Mouse (Mus musculus): ENCODE results near the gene Faah. TPM values are rescaled to one million over a fixed set of nuclear protein-coding genes. Genes with fewer than 3 reads are reported as not detected.

The Faah gene
- 2.1 TPM in 1 of 2 replicates, not detected in the other for total RNA-seq (2015; ENCODE audit: low replicate concordance)
- total RNA-seq (2017; ENCODE audit: low replicate concordance), result 1.3 TPM in 1 of 2 replicates, not detected in the other

DNA sequence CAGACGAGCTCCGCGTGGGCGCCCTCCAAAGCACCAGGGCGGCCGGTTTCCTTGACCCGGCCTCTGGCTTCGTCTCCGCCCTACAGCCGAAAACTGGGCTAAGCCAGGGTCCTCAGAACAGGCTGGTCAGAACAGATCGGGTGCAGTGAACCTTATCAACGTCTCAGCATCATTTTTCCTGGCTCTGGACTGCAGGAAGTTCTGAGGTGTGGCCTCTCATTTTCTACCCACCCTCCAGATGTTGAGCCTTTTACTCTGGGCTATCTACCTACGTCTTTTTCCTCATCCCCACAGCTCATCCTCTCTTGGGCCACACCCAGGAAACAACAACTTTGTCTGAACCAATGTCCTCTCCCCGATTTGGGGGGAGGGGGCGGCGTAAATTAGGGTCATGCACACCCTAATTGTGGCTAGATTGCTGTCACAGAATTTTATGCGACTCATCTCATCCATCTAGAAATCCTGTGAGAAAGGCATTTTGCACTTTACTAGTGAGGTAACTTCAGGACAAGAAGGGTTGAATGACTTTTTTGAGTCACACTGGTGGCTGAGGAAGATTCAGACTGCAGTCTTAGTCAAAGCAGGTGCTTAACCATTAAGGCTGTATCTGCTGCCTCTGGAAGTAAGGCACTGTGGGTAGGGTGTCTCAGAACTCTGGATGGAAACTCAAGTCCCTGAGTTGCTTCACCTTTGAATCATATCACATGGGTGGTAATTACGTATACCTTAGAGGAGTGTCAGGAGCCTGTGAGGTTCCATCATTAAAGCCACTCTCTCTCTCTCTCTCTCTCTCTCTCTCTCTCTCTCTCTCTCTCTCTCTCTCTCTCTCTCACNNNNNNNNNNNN, at the start of gene Faah:
Gene Faah (minus strand): TSS at position 25 of the 845 bp plus-strand sequence.
- no peak for ATAC-seq (replicated peaks; ENCODE audit: low FRiP score, poor library complexity, severe bottlenecking)

DNA sequence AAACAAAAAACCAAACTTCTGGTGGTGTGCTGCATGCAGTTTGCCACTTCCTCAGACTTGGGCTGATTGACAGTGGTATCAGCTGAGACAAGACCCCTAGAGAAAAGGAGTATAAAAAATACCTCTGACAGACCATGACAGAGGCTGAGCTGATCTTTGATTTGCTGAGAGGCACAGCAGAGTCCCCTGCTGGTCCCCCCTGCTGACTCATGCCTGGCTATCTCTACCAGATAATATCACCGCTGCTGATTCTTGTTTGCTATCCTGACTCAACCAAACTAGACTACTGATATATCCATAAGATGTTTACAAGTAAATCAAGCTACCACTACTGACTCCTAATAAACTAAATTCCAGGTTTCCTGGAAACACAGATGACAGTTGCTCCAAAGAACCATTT, 46.1 kb upstream of the Faah start:
- no peak for ATAC-seq (replicated peaks; ENCODE audit: low FRiP score, poor library complexity, severe bottlenecking)

GRCm38 (mm10) chr4:116059012-116059726, 41.4 kb upstream of the Faah start:
- ATAC-seq (replicated peaks; ENCODE audit: low FRiP score, poor library complexity, severe bottlenecking), result no peak

DNA sequence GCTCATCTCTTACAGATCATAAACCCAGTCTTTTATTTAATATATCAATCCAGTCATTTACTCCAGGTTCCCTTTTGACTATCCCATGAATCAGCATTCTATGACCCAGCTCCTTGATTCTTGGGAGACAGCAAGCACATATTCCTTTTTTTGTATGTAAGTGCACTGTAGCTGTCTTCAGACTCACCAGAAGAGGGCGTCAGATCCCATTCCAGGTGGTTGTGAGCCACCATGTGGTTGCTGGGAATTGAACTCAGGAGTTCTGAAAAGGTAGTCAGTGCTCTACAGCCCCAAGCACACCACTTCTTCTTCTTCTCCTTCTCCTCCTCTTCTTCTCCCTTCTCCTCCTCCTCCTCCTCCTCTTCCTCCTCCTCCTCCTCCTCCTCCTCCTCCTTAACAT, 39.8 kb upstream of the Faah start:
- no peak for ATAC-seq (replicated peaks; ENCODE audit: low FRiP score, poor library complexity, severe bottlenecking)

- peak; percentile 95 for ATAC-seq (replicated peaks; ENCODE audit: low FRiP score, poor library complexity, severe bottlenecking)
Measured at GRCm38 (mm10) chr4:116053399-116053961, 35.8 kb upstream of the Faah start, which contains the start of gene Nsun4. Nsun4 (minus strand) TSS chr4:116053876.

DNA sequence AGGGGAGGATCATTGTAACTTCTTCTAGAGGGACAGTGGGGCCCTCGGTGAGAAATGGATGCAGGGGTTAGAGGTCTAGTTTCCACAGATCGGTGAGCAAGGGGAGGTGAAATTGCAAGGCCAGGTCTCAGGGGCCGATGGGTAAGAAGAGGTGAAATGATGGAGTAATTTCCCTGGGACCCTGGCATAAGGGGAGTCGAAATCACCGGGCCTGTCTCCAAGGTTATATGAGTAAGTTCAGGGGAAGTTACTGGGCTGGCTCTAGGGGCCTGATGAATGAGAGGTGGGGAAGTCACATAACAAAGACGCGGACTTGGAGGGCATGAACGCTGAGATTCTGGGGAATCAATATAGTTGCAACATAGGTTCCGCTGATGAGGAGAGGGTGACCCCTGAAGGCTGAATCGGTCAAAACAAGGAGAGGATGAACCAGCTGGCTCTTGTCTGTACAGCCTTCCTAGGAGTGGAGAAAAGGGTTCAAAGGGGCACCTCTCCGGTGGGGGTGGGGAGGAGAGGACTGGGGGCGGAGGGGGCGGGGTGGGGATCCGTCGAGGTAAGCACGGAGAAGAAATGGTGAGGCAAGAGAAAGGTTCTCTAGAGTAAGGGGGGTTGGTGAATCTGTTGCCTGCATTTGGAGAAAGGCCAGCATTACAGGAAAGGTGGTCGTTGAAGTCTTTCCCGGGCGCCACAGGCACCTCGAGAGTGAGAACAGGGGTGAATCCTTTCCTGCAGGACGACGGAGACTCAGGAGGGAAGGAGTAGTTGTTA, 35.0 kb upstream of the Faah start:
- ATAC-seq (replicated peaks; ENCODE audit: low FRiP score, poor library complexity, severe bottlenecking), result 0 out of 2 replicates have a peak, but pooled peaks have one; percentile 12

- ATAC-seq (replicated peaks; ENCODE audit: low FRiP score, poor library complexity, severe bottlenecking), result no peak
Measured at GRCm38 (mm10) chr4:116049211-116049610, 31.5 kb upstream of the Faah start.

DNA sequence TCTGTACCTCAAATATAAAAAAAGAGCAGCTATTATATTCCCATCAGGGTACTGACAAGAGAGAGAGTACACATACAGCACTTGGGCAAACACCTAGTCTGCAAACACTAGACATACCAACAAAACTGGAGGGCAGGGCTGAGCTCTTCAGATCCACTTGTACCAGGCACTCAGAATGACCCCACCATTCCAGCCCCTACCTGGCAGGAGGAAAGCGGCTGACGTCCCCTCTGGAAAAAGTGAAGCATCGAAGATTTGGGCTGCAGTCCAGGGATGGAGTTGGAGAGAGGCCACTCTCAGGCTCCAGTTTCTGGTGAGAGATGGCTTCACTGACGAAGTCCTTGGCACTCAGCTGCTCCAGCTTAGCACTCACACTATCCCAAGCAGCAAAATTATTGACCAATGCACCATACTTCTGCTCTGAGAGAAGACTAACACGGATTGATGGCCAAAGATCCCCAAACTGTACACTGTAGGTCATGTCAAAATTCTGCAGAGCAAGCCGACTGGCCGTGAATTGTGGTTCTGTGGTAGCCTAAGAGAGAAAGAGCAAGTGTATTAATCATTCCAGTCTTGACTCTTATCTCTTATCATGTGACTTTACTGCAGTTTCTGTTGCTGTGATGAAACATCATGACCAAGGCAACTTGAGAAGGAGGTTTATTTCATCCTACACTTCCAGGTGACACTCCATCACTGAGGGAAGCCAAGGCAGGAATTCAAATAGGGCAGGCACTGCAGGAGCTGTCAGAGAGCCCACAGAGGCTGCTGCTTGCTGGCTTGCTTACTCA, 30.6 kb upstream of the Faah start:
- no peak for ATAC-seq (replicated peaks; ENCODE audit: low FRiP score, poor library complexity, severe bottlenecking)

- no peak for ATAC-seq (replicated peaks; ENCODE audit: low FRiP score, poor library complexity, severe bottlenecking)
Measured at GRCm38 (mm10) chr4:116047681-116048080, 30.0 kb upstream of the Faah start.

DNA sequence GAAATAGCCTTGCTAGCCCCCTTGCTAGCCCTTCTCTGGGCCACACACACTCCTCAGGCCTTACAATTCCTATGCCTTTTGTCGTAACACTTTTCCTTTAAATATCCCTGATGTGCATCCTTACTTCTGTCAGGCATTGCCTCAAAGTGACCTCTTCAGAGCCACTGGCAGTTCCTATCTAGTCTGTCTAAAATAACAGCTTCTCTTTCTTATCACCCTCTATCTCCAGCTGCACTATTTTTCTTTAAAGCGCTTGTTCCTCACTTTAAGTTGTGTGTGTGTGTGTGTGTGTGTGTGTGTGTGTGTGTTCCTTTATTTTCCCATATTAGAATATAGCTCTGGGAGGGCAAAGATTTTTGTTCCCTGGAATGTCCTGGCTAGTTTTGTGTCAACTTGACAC, 28.9 kb upstream of the Faah start:
- no peak for ATAC-seq (replicated peaks; ENCODE audit: low FRiP score, poor library complexity, severe bottlenecking)

GRCm38 (mm10) chr4:116042186-116042585, 24.5 kb upstream of the Faah start:
- peak; percentile 49; the same call in 1 of the 2 replicates for ATAC-seq (replicated peaks; ENCODE audit: low FRiP score, poor library complexity, severe bottlenecking)

GRCm38 (mm10) chr4:116040466-116040865, 22.7 kb upstream of the Faah start:
- no peak for ATAC-seq (replicated peaks; ENCODE audit: low FRiP score, poor library complexity, severe bottlenecking)

DNA sequence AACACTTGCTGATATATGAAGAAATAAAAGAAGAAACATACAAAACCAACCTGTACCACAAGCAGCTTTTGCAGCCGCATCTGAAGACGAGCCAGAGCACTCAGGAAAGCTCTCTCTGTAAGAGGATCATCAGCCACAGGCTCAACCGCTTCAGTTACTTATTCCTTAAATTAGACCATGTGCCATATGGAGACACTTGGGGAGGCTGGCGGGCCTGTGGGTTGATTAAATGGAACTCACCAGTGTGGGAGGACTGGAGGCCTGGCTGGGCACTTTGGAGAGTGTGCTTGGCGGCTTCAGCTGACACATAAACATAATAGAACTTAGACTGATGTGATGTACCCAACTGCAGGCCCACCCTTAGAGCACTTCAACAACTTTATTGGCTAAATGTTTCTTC, 15.6 kb upstream of the Faah start:
- ATAC-seq (replicated peaks; ENCODE audit: low FRiP score, poor library complexity, severe bottlenecking), result no peak

DNA sequence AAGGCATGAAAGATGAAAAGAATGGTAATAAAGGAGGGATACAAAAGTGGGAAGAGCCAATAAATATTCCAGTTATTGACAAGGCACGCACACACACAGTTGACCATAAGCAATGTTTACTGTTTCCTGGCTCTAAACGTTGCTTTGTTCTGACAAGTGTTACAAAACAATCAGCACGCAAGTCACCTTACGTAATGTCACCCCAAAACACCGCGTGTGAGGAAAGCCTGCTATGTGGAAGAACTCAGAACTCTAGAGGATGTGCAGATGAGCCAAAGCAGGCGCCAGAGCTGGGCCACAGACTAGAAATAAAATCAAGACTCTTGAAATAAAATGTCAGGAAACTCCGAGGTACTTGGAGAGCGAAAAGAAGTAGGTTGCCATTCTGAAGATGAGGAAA, 15.2 kb upstream of the Faah start:
- no peak for ATAC-seq (replicated peaks; ENCODE audit: low FRiP score, poor library complexity, severe bottlenecking)

GRCm38 (mm10) chr4:116017300-116017901, 325 bp downstream of the Faah start:
- no peak for ATAC-seq (replicated peaks; ENCODE audit: low FRiP score, poor library complexity, severe bottlenecking)

GRCm38 (mm10) chr4:116016862-116017299, 845 bp downstream of the Faah start:
- ATAC-seq (replicated peaks; ENCODE audit: low FRiP score, poor library complexity, severe bottlenecking), result no peak

DNA sequence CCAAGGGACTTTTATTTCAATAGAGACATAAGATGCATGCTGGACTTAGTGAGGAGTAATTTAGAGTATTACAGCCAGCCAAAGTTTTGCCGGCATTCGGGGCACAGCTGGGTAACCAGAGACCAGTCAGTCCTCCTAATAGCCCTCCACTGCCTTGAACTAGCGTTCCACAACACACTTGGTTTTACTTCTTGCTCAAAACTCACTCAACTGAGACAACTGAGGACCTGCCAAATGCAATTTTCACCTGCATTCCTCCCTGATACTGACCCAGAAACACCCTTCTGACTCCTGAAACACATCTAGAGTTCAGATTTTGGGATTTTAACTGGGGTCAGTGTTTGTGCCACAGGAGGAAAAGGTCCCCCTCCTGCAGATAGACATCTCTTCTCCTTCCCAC, 1.3 kb downstream of the Faah start:
- no peak for ATAC-seq (replicated peaks; ENCODE audit: low FRiP score, poor library complexity, severe bottlenecking)

GRCm38 (mm10) chr4:116015996-116016395, 1.7 kb downstream of the Faah start:
- ATAC-seq (replicated peaks; ENCODE audit: low FRiP score, poor library complexity, severe bottlenecking), result no peak

DNA sequence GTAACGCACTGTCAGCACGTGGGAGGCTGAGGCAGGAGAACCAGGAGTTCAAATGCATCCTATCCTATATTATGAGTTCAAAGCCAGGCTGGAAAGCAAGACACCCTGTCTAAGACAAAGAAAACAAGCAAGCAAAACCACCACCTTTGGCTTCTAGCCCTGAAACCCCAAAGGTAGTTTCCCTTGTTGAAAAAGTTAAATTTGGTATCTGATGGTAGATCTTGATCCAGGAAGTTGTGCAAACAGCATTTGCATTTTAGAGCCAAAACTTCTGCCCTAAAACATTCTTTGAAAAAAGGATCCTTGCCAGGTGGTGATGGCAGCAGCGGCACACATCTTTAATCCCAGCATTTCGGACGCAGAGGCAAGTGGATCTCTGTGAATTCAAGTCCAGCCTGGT, 2.2 kb downstream of the Faah start:
- ATAC-seq (replicated peaks; ENCODE audit: low FRiP score, poor library complexity, severe bottlenecking), result no peak
